Mouse (Mus musculus) brown adipose tissue, adult 24 weeks (tissue): ENCODE measurements around the gene Blvrb. TPM values are rescaled to one million over a fixed set of nuclear protein-coding genes. Genes with fewer than 3 reads are reported as not detected.
A peak's percentile ranks its signal among the peaks of the same experiment; 100 is the strongest.

Experiments used
- H3K27ac ChIP-seq: fragments of 200-500 bp; replicated peaks from 2 replicates; pipeline ENCODE4 v1.5.1; 2012; ENCODE audit warnings: low read depth, mild to moderate bottlenecking, low read length
- H3K4me1 ChIP-seq: fragments of 200-500 bp; 2 replicates; pipeline ENCODE4 v1.6.1; 2012; ENCODE audit warnings: low read length, mixed read lengths; ENCODE audit not compliant: control insufficient read depth, insufficient read depth, insufficient read length
- H3K4me3 ChIP-seq: fragments of 200-500 bp; 2 replicates; pipeline ENCODE4 v1.5.1; 2012; ENCODE audit warnings: low read depth, mild to moderate bottlenecking, low read length, moderate library complexity; ENCODE audit not compliant: insufficient read depth
- polyA plus RNA-seq: library from polyadenylated mRNA; stranded (reverse); fragments of >200 nt; gene quantifications from 2 replicates; pipeline ENCODE4 v1.2.4, GENCODE M21; 2012; ENCODE audit not compliant: missing spikeins, insufficient read depth, insufficient read length

Blvrb gene
- polyA plus RNA-seq, 1 experiment = 80.2 TPM

- Histone ChIP-seq H3K4me1 (peaks cover 5% of the 10 kb centered on the region), H3K27ac (peak overlapping the region; percentile 90), H3K4me3 (peak overlapping the region; percentile 84)
These were observed 60.2 kb downstream of the Blvrb start for GRCm38 (mm10) chr7:27507711-27508647.

- Histone ChIP-seq H3K27ac (peak overlapping the region; percentile 72; the same call in 1 of the 2 replicates), H3K4me3 (no peak overlapping the region; the same call in 1 of the 2 replicates), H3K4me1 (peaks cover 5% of the 10 kb centered on the region)
These were observed 60.8 kb downstream of the Blvrb start for GRCm38 (mm10) chr7:27508648-27509005.

- Histone ChIP-seq H3K27ac (no peak overlapping the region), H3K4me3 (no peak overlapping the region), H3K4me1 (peaks cover 5% of the 10 kb centered on the region)
These were observed 63.0 kb downstream of the Blvrb start for GRCm38 (mm10) chr7:27510809-27511208.

GRCm38 (mm10) chr7:27514961-27515360 lies 67.2 kb downstream of the Blvrb start:
- H3K4me1 ChIP-seq = no peaks in the 10 kb centered on the region
- H3K4me3 ChIP-seq = no peak overlapping the region
- no peak overlapping the region for H3K27ac ChIP-seq

Other genes starting within 250 kb of the Blvrb start
- gene Itpkc, start 219.3 kb upstream of the Blvrb start, polyA plus RNA-seq = 2.2 and 5.2 TPM in 2 replicates
- gene Coq8b, start 215.0 kb upstream of the Blvrb start, polyA plus RNA-seq = 13.3 and 19.1 TPM in 2 replicates
- 2.6 and 2.7 TPM in 2 replicates for gene Numbl, start 189.5 kb upstream of the Blvrb start, polyA plus RNA-seq
- gene Ltbp4, start 110.3 kb upstream of the Blvrb start, polyA plus RNA-seq = 22.8 and 25.9 TPM in 2 replicates
- gene Shkbp1, start 92.0 kb upstream of the Blvrb start, polyA plus RNA-seq = 11.6 TPM in 2 replicates
- gene Gm20479, start 90.6 kb upstream of the Blvrb start, polyA plus RNA-seq = 3.5 TPM in 1 of 2 replicates, not detected in the other
- gene Sptbn4, start 292 bp upstream of the Blvrb start, polyA plus RNA-seq = 0.20 TPM in 1 of 2 replicates, not detected in the other
- 4.2 and 8.3 TPM in 2 replicates for gene Sertad3, start 25.8 kb downstream of the Blvrb start, polyA plus RNA-seq
- gene Sertad1, start 38.9 kb downstream of the Blvrb start, polyA plus RNA-seq = 10.1 and 13.6 TPM in 2 replicates
- gene Prx, start 51.3 kb downstream of the Blvrb start, polyA plus RNA-seq = 0.32 and 0.50 TPM in 2 replicates
- gene Hipk4, start 75.3 kb downstream of the Blvrb start, polyA plus RNA-seq = not detected in 2 replicates
- gene Pld3, start 105.2 kb downstream of the Blvrb start, polyA plus RNA-seq = 23.5 and 27.8 TPM in 2 replicates
- gene 2310022A10Rik, start 105.3 kb downstream of the Blvrb start, polyA plus RNA-seq = 5.8 and 12.3 TPM in 2 replicates
- 294 and 321 TPM in 2 replicates for gene Akt2, start 143.6 kb downstream of the Blvrb start, polyA plus RNA-seq
- gene Ttc9b, start 205.9 kb downstream of the Blvrb start, polyA plus RNA-seq = not detected in 2 replicates
- gene Map3k10, start 226.6 kb downstream of the Blvrb start, polyA plus RNA-seq = 13.0 and 13.2 TPM in 2 replicates
- 1.3 and 3.1 TPM in 2 replicates for gene Zfp607b, start 241.4 kb downstream of the Blvrb start, polyA plus RNA-seq